Mouse (Mus musculus): Measurements from ENCODE around the gene Hsph1. TPM values are rescaled to one million over a fixed set of nuclear protein-coding genes. Genes with fewer than 3 reads are reported as not detected.

The Hsph1 gene
- polyA plus RNA-seq, 1 experiment: 38.0 TPM

DNA sequence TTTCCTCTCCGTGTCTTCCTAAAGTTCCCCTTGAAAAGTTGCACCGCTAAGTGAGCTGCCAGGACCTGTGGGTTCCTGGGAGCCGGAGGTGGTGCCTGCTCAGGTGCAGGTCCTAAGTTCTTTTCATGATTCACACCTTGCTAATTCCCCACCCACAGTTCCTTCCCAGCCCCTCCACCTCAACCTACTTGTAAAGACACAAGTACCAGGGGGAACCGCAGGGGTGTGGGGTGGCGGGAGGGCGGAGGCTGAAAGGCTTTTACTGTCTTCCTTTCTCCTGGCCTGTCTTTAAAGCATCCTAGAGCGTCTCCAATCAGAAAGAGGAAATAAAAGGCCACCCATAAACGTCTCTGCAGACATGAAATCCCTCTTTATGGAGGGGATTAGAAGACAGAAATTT lies 52.7 kb downstream of the Hsph1 start:
- H3ac ChIP-seq (ENCODE audit: control insufficient read depth, insufficient read length): no peak overlapping the region
- H3K79me2 ChIP-seq (ENCODE audit: control insufficient read depth, insufficient read depth): no peaks in the 10 kb centered on the region
- TF ChIP-seq POLR2A (IDR thresholded peaks at IDR 0.05; ENCODE audit: insufficient read length, low read depth) (no peak), MAX (IDR thresholded peaks at IDR 0.05; ENCODE audit: low read depth) (no peak), CEBPB (IDR thresholded peaks at IDR 0.05; ENCODE audit: insufficient read depth, poor library complexity, severe bottlenecking) (no peak), TCF3 (IDR thresholded peaks at IDR 0.05; ENCODE audit: insufficient read length, low read depth) (no peak), E2F4 (IDR thresholded peaks at IDR 0.05; ENCODE audit: insufficient read depth) (no peak), MYOD1 (IDR thresholded peaks at IDR 0.05; ENCODE audit: control insufficient read depth in 1 of 3, insufficient read length in 2 of 3, low read depth in 2 of 3) (no peak), POLR2AphosphoS2 (IDR thresholded peaks at IDR 0.05; ENCODE audit: insufficient read length, low read depth) (no peak), SRF (IDR thresholded peaks at IDR 0.05; ENCODE audit: control insufficient read depth, insufficient read length, low read depth) (no peak), MYOG (IDR thresholded peaks at IDR 0.05; ENCODE audit: control insufficient read depth in 1 of 3, insufficient read depth in 1 of 3, insufficient read length in 2 of 3, low read depth in 2 of 3) (no peak), REST (IDR thresholded peaks at IDR 0.05; ENCODE audit: insufficient read depth, insufficient read length) (no peak), USF1 (IDR thresholded peaks at IDR 0.05; ENCODE audit: low read depth) (no peak), TCF12 (IDR thresholded peaks at IDR 0.05; ENCODE audit: insufficient read depth, poor library complexity, severe bottlenecking) (no peak)
- H3K4me2 ChIP-seq (ENCODE audit: low read depth): no peak overlapping the region
- H3K36me3 ChIP-seq (ENCODE audit: control insufficient read depth, insufficient read depth): no peaks in the 10 kb centered on the region
- H3K27me3 ChIP-seq (ENCODE audit: control insufficient read depth, insufficient read depth, insufficient read length): no peaks in the 10 kb centered on the region
- no peak overlapping the region for H3K4me3 ChIP-seq

DNA sequence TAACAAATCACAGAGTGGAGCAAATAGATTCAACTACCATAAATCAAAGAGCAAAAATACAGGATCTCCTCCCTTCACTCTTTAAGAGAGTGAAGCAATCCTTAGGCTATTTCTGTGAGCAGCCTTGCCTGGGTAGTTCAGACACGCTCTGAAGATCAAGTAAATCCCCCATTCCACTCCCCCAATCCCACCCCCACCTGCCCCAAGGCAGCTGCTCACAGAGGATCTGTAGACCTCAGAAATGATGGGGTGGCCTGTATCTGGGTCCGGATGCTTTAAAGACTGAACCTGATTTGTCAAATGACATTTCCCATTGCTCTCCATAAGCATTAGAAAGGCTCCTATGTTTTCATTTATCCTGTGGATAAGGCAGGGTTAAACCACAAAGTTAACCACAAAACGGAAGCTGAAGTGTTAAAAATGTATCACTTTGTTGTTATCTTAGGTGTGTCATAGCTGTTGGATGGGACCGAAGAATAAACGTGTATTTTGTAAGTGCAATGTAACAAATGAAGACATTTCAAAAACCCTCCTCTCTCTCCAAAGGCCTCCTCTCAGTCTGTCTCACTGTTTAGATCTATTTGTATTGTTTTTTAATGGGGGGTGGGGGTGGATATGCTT lies 53.4 kb downstream of the Hsph1 start:
- no peak overlapping the region for H3K4me3 ChIP-seq
- H3K27me3 ChIP-seq (ENCODE audit: control insufficient read depth, insufficient read depth, insufficient read length): no peaks in the 10 kb centered on the region
- H3K36me3 ChIP-seq (ENCODE audit: control insufficient read depth, insufficient read depth): no peaks in the 10 kb centered on the region
- no peak for TF ChIP-seq TCF3 (IDR thresholded peaks at IDR 0.05; ENCODE audit: insufficient read length, low read depth)
- no peak for TF ChIP-seq POLR2A (IDR thresholded peaks at IDR 0.05; ENCODE audit: insufficient read length, low read depth)
- no peak for TF ChIP-seq REST (IDR thresholded peaks at IDR 0.05; ENCODE audit: insufficient read depth, insufficient read length)
- TF ChIP-seq TCF12 (IDR thresholded peaks at IDR 0.05; ENCODE audit: insufficient read depth, poor library complexity, severe bottlenecking): no peak
- no peak for TF ChIP-seq USF1 (IDR thresholded peaks at IDR 0.05; ENCODE audit: low read depth)
- TF ChIP-seq MYOG (IDR thresholded peaks at IDR 0.05; ENCODE audit: control insufficient read depth in 1 of 3, insufficient read depth in 1 of 3, insufficient read length in 2 of 3, low read depth in 2 of 3): no peak
- no peak for TF ChIP-seq E2F4 (IDR thresholded peaks at IDR 0.05; ENCODE audit: insufficient read depth)
- no peak for TF ChIP-seq MAX (IDR thresholded peaks at IDR 0.05; ENCODE audit: low read depth)
- TF ChIP-seq MYOD1 (IDR thresholded peaks at IDR 0.05; ENCODE audit: control insufficient read depth in 1 of 3, insufficient read length in 2 of 3, low read depth in 2 of 3): no peak
- no peak for TF ChIP-seq SRF (IDR thresholded peaks at IDR 0.05; ENCODE audit: control insufficient read depth, insufficient read length, low read depth)
- TF ChIP-seq CEBPB (IDR thresholded peaks at IDR 0.05; ENCODE audit: insufficient read depth, poor library complexity, severe bottlenecking): no peak
- no peak for TF ChIP-seq POLR2AphosphoS2 (IDR thresholded peaks at IDR 0.05; ENCODE audit: insufficient read length, low read depth)
- no peaks in the 10 kb centered on the region for H3K79me2 ChIP-seq (ENCODE audit: control insufficient read depth, insufficient read depth)
- no peak overlapping the region for H3K4me2 ChIP-seq (ENCODE audit: low read depth)
- H3ac ChIP-seq (ENCODE audit: control insufficient read depth, insufficient read length): no peak overlapping the region

DNA sequence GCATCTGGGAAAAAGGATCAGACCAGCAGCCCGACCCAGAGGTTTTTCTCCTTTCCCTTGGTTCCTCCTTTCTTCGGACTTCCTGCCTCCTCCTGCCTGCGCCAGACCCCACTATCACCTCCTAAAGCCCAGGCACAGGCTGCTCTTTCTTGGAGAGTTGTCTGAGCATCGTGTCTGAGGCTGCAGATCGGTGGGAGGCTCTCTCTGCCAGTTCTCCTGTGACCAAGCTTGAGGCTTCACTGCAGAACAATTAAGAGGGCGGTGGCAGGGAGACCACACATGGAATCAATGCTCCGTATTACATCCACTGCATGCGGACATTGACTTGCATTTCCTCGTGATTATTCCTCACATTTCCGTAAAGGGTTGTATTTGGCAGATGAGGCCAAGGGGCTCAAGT lies 58.7 kb downstream of the Hsph1 start:
- Histone ChIP-seq H3K4me2 (ENCODE audit: low read depth) (no peak overlapping the region), H3K4me3 (no peak overlapping the region), H3K27me3 (ENCODE audit: control insufficient read depth, insufficient read depth, insufficient read length) (no peaks in the 10 kb centered on the region), H3ac (ENCODE audit: control insufficient read depth, insufficient read length) (no peak overlapping the region), H3K36me3 (ENCODE audit: control insufficient read depth, insufficient read depth) (no peaks in the 10 kb centered on the region), H3K79me2 (ENCODE audit: control insufficient read depth, insufficient read depth) (no peaks in the 10 kb centered on the region)
- TF ChIP-seq MYOD1 (IDR thresholded peaks at IDR 0.05; ENCODE audit: control insufficient read depth in 1 of 3, insufficient read length in 2 of 3, low read depth in 2 of 3): no peak
- no peak for TF ChIP-seq POLR2AphosphoS2 (IDR thresholded peaks at IDR 0.05; ENCODE audit: insufficient read length, low read depth)
- no peak for TF ChIP-seq MAX (IDR thresholded peaks at IDR 0.05; ENCODE audit: low read depth)

DNA sequence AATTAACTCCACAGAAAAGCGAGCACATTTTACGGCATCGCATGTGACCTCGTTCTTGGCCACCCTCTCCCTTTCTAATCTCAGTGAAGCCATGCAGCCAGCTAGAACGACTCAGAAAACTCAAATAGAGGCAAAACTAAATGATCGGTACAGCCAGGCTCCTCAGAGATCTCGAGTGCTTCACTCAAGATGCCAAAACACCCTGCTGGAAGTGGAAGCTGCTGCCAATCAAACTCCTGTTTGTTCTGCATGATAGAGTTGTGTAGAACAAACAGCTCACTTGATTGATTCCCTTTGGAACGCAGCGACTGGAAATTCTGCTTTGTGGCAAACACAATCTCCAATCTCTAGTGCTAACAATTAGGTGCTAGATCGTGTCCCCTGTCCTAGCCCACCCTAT lies 59.2 kb downstream of the Hsph1 start:
- TF ChIP-seq MAX (IDR thresholded peaks at IDR 0.05; ENCODE audit: low read depth) (no peak), USF1 (IDR thresholded peaks at IDR 0.05; ENCODE audit: low read depth) (no peak), MYOG (IDR thresholded peaks at IDR 0.05; ENCODE audit: control insufficient read depth in 1 of 3, insufficient read depth in 1 of 3, insufficient read length in 2 of 3, low read depth in 2 of 3) (no peak)
- no peak overlapping the region for H3K4me2 ChIP-seq (ENCODE audit: low read depth)
- no peaks in the 10 kb centered on the region for H3K36me3 ChIP-seq (ENCODE audit: control insufficient read depth, insufficient read depth)

DNA sequence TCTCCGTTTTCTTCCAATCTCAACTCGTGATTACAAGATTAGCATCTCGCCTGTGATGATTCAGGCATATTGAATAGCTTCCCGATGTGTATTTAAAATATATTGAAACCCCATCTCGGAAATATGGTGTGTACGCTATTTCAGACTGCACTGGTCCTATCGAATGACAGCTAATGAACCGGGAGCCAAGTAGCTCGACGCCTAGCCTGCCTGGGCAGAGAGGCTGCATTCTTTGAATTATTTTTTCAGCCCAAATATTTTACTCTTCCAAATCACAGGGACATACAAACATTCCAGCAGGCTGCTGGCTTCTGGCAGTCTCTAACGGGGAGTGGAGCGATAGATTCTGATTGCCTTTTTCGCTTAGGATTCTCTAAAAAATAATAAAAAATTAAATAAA lies 67.2 kb downstream of the Hsph1 start:
- no peak overlapping the region for H3K4me2 ChIP-seq (ENCODE audit: low read depth)
- no peaks in the 10 kb centered on the region for H3K36me3 ChIP-seq (ENCODE audit: control insufficient read depth, insufficient read depth)
- TF ChIP-seq POLR2A (IDR thresholded peaks at IDR 0.05; ENCODE audit: insufficient read length, low read depth): no peak
- no peak for TF ChIP-seq CEBPB (IDR thresholded peaks at IDR 0.05; ENCODE audit: insufficient read depth, poor library complexity, severe bottlenecking)
- no peak for TF ChIP-seq USF1 (IDR thresholded peaks at IDR 0.05; ENCODE audit: low read depth)
- no peak for TF ChIP-seq TCF12 (IDR thresholded peaks at IDR 0.05; ENCODE audit: insufficient read depth, poor library complexity, severe bottlenecking)
- no peak for TF ChIP-seq MAX (IDR thresholded peaks at IDR 0.05; ENCODE audit: low read depth)
- no peak for TF ChIP-seq MYOD1 (IDR thresholded peaks at IDR 0.05; ENCODE audit: control insufficient read depth in 1 of 3, insufficient read length in 2 of 3, low read depth in 2 of 3)
- TF ChIP-seq E2F4 (IDR thresholded peaks at IDR 0.05; ENCODE audit: insufficient read depth): no peak
- TF ChIP-seq TCF3 (IDR thresholded peaks at IDR 0.05; ENCODE audit: insufficient read length, low read depth): no peak
- no peak for TF ChIP-seq POLR2AphosphoS2 (IDR thresholded peaks at IDR 0.05; ENCODE audit: insufficient read length, low read depth)
- TF ChIP-seq MYOG (IDR thresholded peaks at IDR 0.05; ENCODE audit: control insufficient read depth in 1 of 3, insufficient read depth in 1 of 3, insufficient read length in 2 of 3, low read depth in 2 of 3): no peak
- TF ChIP-seq SRF (IDR thresholded peaks at IDR 0.05; ENCODE audit: control insufficient read depth, insufficient read length, low read depth): no peak
- no peak for TF ChIP-seq REST (IDR thresholded peaks at IDR 0.05; ENCODE audit: insufficient read depth, insufficient read length)
- H3K4me3 ChIP-seq: no peak overlapping the region
- no peaks in the 10 kb centered on the region for H3K27me3 ChIP-seq (ENCODE audit: control insufficient read depth, insufficient read depth, insufficient read length)
- no peak overlapping the region for H3ac ChIP-seq (ENCODE audit: control insufficient read depth, insufficient read length)
- no peaks in the 10 kb centered on the region for H3K79me2 ChIP-seq (ENCODE audit: control insufficient read depth, insufficient read depth)

More for the DNA sequence above, 59.2 kb downstream of the Hsph1 start:
- Histone ChIP-seq H3K79me2 (ENCODE audit: control insufficient read depth, insufficient read depth) (no peaks in the 10 kb centered on the region), H3K27me3 (ENCODE audit: control insufficient read depth, insufficient read depth, insufficient read length) (no peaks in the 10 kb centered on the region), H3ac (ENCODE audit: control insufficient read depth, insufficient read length) (no peak overlapping the region), H3K4me3 (no peak overlapping the region)
